Mouse (Mus musculus) hematopoietic stem cell, adult 5-6 weeks (primary cell): ENCODE results near the gene Defb45. TPM values are rescaled to one million over a fixed set of nuclear protein-coding genes. Genes with fewer than 3 reads are reported as not detected.

Experiments
- ATAC-seq, 2 experiments: fragments of 125-278 bp in 1 of 2; replicated peaks in 1 of 2; 2 replicates each; pipeline ENCODE4 v1.8.0; 2016 to 2017; ENCODE audit warnings: inconsistent platforms in 2 of 2, mild to moderate bottlenecking in 2 of 2, moderate number of reproducible peaks in 2 of 2, low read depth in 1 of 2, moderate TSS enrichment in 1 of 2; ENCODE audit not compliant: low FRiP score in 2 of 2, poor library complexity in 2 of 2, severe bottlenecking in 2 of 2, insufficient read depth in 1 of 2, low TSS enrichment in 1 of 2
- total RNA-seq: library from RNA; stranded (forward); fragments of 172-1452, 232-1000 nt; gene quantifications from 2 replicates; pipeline ENCODE4 v1.2.3, GENCODE M21; 2017

The Defb45 gene
- total RNA-seq, 1 experiment from 2014 or later = not detected

- ATAC-seq = no peak
These were observed 18.2 kb upstream of the Defb45 start for GRCm38 (mm10) chr2:152617374-152617773.

- no peak for ATAC-seq
These were observed 17.3 kb upstream of the Defb45 start for GRCm38 (mm10) chr2:152616470-152616869.

- ATAC-seq = peak; percentile 80 to 91
These were observed 16.4 kb upstream of the Defb45 start for GRCm38 (mm10) chr2:152615563-152615962.

GRCm38 (mm10) chr2:152612193-152612592 is 13.0 kb upstream of the Defb45 start:
- no peak for ATAC-seq

GRCm38 (mm10) chr2:152608719-152609118 is 9.5 kb upstream of the Defb45 start:
- ATAC-seq = no peak

- ATAC-seq = no peak
These were observed 8.5 kb upstream of the Defb45 start for GRCm38 (mm10) chr2:152607746-152608145.

GRCm38 (mm10) chr2:152604057-152604456 is 4.9 kb upstream of the Defb45 start, which contains the start of gene Defb36:
Gene Defb36, plus strand, starts transcription at chr2:152604327.
- ATAC-seq = 0 out of 4 replicates have a peak, but pooled peaks of 1 of the 2 experiments have one; percentile 27

GRCm38 (mm10) chr2:152601275-152601960 is 2.2 kb upstream of the Defb45 start:
- ATAC-seq = no peak

GRCm38 (mm10) chr2:152600076-152600475 is 877 bp upstream of the Defb45 start:
- ATAC-seq = no peak

GRCm38 (mm10) chr2:152589021-152589420 is 10.2 kb downstream of the Defb45 start:
- no peak for ATAC-seq

- ATAC-seq = no peak
These were observed 10.7 kb downstream of the Defb45 start for GRCm38 (mm10) chr2:152588450-152588849.

GRCm38 (mm10) chr2:152586926-152587560 is 12.2 kb downstream of the Defb45 start:
- peak; percentile 65 to 66; a peak in 3 of 4 replicates for ATAC-seq

- ATAC-seq = no peak
These were observed 18.6 kb downstream of the Defb45 start for GRCm38 (mm10) chr2:152580612-152581011.

GRCm38 (mm10) chr2:152580107-152580506 is 19.1 kb downstream of the Defb45 start, which contains the start of gene Defb19:
Gene Defb19, minus strand, starts transcription at chr2:152580312.
- ATAC-seq = no peak

- ATAC-seq = no peak
These were observed 25.7 kb downstream of the Defb45 start for GRCm38 (mm10) chr2:152573484-152573883.

- no peak for ATAC-seq
These were observed 26.9 kb downstream of the Defb45 start, which contains the start of gene Defb21 for GRCm38 (mm10) chr2:152572114-152572794. Gene Defb21, plus strand, starts transcription at chr2:152572744.

GRCm38 (mm10) chr2:152570313-152570712 is 28.9 kb downstream of the Defb45 start:
- no peak for ATAC-seq

- no peak for ATAC-seq
These were observed 29.3 kb downstream of the Defb45 start for GRCm38 (mm10) chr2:152569881-152570280.
